Comparison of ENCODE assay signal across 8 mouse cellular contexts in genomic region chrX:38563941-38564541, GRCm38 (mm10). TPM values are rescaled to one million over a fixed set of nuclear protein-coding genes. Genes with fewer than 3 reads are reported as not detected.
DNase-seq lines count a peak whose midpoint lies in the region; ATAC-seq lines count a peak whose summit lies in the region.

No protein-coding gene starts in this region.

- 0 out of 2 replicates have a peak, but pooled peaks cover 4% of the 10 kb centered on the region for H3K36me3 ChIP-seq in embryonic facial prominence, embryonic 15.5 days
- H3K36me3 ChIP-seq in heart, embryonic 16.5 days (ENCODE audit: control insufficient read depth, insufficient read depth), result peaks cover 4% of the 10 kb centered on the region; the same call in 1 of the 2 replicates
- H3K36me3 ChIP-seq in liver, embryonic 16.5 days (ENCODE audit: control insufficient read depth, insufficient read depth), result no peaks in the 10 kb centered on the region
- H3K36me3 ChIP-seq in neural tube, embryonic 12.5 days, result no peaks in the 10 kb centered on the region

- H3K4me2 ChIP-seq in embryonic facial prominence, embryonic 15.5 days (replicated peaks), result peak overlapping the region; percentile 55
- H3K4me2 ChIP-seq in heart, embryonic 16.5 days (ENCODE audit: low read depth, low read length), result peak overlapping the region; percentile 67
- peak overlapping the region; percentile 70 for H3K4me2 ChIP-seq in liver, embryonic 16.5 days (ENCODE audit: low read depth, low read length)
- H3K4me2 ChIP-seq in neural tube, embryonic 12.5 days (replicated peaks), result peak overlapping the region; percentile 66

- peak overlapping the region; percentile 15; the same call in 1 of the 2 replicates for H3K9ac ChIP-seq in embryonic facial prominence, embryonic 15.5 days
- H3K9ac ChIP-seq in heart, embryonic 16.5 days (ENCODE audit: low read length), result peak overlapping the region; percentile 86
- H3K9ac ChIP-seq in liver, embryonic 16.5 days (ENCODE audit: low read depth, low read length), result peak overlapping the region; percentile 76
- H3K9ac ChIP-seq in neural tube, embryonic 12.5 days, result peak overlapping the region; percentile 44

- peak; percentile 24 for DNase-seq in urinary bladder, adult 2 months (ENCODE audit: low spot score)
- no peak for DNase-seq in urinary bladder, postnatal 10 days (ENCODE audit: low spot score)
- DNase-seq in kidney, postnatal 25 days, result peak; percentile 15 to 37
- peak; percentile 5 for DNase-seq in urinary bladder, postnatal 25 days (ENCODE audit: low spot score)

- no peaks in the 10 kb centered on the region for H3K9me3 ChIP-seq in embryonic facial prominence, embryonic 15.5 days (replicated peaks)
- no peaks in the 10 kb centered on the region for H3K9me3 ChIP-seq in heart, embryonic 16.5 days (replicated peaks; ENCODE audit: control insufficient read depth, low read length)
- H3K9me3 ChIP-seq in liver, embryonic 16.5 days (replicated peaks; ENCODE audit: control insufficient read depth, low read length), result no peaks in the 10 kb centered on the region
- no peaks in the 10 kb centered on the region for H3K9me3 ChIP-seq in neural tube, embryonic 12.5 days

- peak overlapping the region; percentile 97 for H3K27ac ChIP-seq in embryonic facial prominence, embryonic 15.5 days (replicated peaks)
- H3K27ac ChIP-seq in heart, embryonic 16.5 days (ENCODE audit: low read length), result peak overlapping the region; percentile 97
- H3K27ac ChIP-seq in liver, embryonic 16.5 days (ENCODE audit: low read length), result peak overlapping the region; percentile 89
- H3K27ac ChIP-seq in neural tube, embryonic 12.5 days, result 0 out of 2 replicates have a peak overlapping the region, but pooled peaks have one; percentile 57

- peak overlapping the region; percentile 56 for H3K4me3 ChIP-seq in embryonic facial prominence, embryonic 15.5 days (replicated peaks)
- peak overlapping the region; percentile 65 for H3K4me3 ChIP-seq in heart, embryonic 16.5 days (ENCODE audit: low read length)
- H3K4me3 ChIP-seq in liver, embryonic 16.5 days (ENCODE audit: low read depth, low read length), result peak overlapping the region; percentile 78
- H3K4me3 ChIP-seq in neural tube, embryonic 12.5 days, result peak overlapping the region; percentile 46

- H3K4me1 ChIP-seq in embryonic facial prominence, embryonic 15.5 days, result no peaks in the 10 kb centered on the region
- no peaks in the 10 kb centered on the region for H3K4me1 ChIP-seq in heart, embryonic 16.5 days (ENCODE audit: control insufficient read depth, insufficient read depth, low read length)
- H3K4me1 ChIP-seq in liver, embryonic 16.5 days (ENCODE audit: control insufficient read depth, low read depth, low read length), result peaks cover 2% of the 10 kb centered on the region; the same call in 1 of the 2 replicates
- no peaks in the 10 kb centered on the region for H3K4me1 ChIP-seq in neural tube, embryonic 12.5 days

- WGBS in embryonic facial prominence, embryonic 15.5 days, result 20% methylated on average over 11 of the region's 19 CpGs
- 8% methylated on average over 14 of the region's 19 CpGs for WGBS in heart, embryonic 16.5 days
- WGBS in liver, embryonic 16.5 days (ENCODE audit: insufficient replicate concordance), result 19% methylated on average over 19 of the region's 19 CpGs
- 15% methylated on average over 13 of the region's 19 CpGs for WGBS in neural tube, embryonic 12.5 days

- no peak for ATAC-seq in embryonic facial prominence, embryonic 15.5 days (ENCODE audit: insufficient number of reproducible peaks, low FRiP score, low TSS enrichment, low read depth)
- ATAC-seq in heart, embryonic 16.5 days (replicated peaks; ENCODE audit: extremely low read depth, insufficient read depth, low FRiP score), result no peak; the same call in 1 of the 2 replicates
- no peak for ATAC-seq in liver, embryonic 16.5 days (ENCODE audit: low read depth)
- peak; percentile 1; the same call in 1 of the 2 replicates for ATAC-seq in neural tube, embryonic 12.5 days (ENCODE audit: low FRiP score, low read depth)

- no peaks in the 10 kb centered on the region for H3K27me3 ChIP-seq in embryonic facial prominence, embryonic 15.5 days
- H3K27me3 ChIP-seq in heart, embryonic 16.5 days (ENCODE audit: control insufficient read depth, insufficient read depth, low read length), result no peaks in the 10 kb centered on the region
- no peaks in the 10 kb centered on the region for H3K27me3 ChIP-seq in liver, embryonic 16.5 days (ENCODE audit: control insufficient read depth, insufficient read depth, low read depth, low read length)
- H3K27me3 ChIP-seq in neural tube, embryonic 12.5 days (replicated peaks), result no peaks in the 10 kb centered on the region

RNA-seq across cellular contexts. Expression of gene Cul4b, which starts 12.0 kb away (rescaled TPM):
- 12.4 and 14.6 TPM in 2 replicates for polyA plus RNA-seq in urinary bladder, adult 2 months (2012; rRNA removed)
- polyA plus RNA-seq in embryonic facial prominence, embryonic 15.5 days (2015; fragmentation: Nextera tagmentation; extraction: Ambion mirVana), result 22.5 and 23.7 TPM in 2 replicates
- 12.2 and 14.0 TPM in 2 replicates for polyA plus RNA-seq in heart, embryonic 16.5 days (2015; fragmentation: Nextera tagmentation; extraction: Ambion mirVana)
- polyA plus RNA-seq in liver, embryonic 16.5 days (2015; fragmentation: Nextera tagmentation; extraction: Ambion mirVana), result 8.2 and 8.6 TPM in 2 replicates
- 25.9 and 29.8 TPM in 2 replicates for polyA plus RNA-seq in neural tube, embryonic 12.5 days (2016; fragmentation: Nextera tagmentation; extraction: Ambion mirVana)

RNA-seq across cellular contexts. Expression of gene Mcts1, which starts 36.3 kb away (rescaled TPM):
- 73.7 and 89.4 TPM in 2 replicates for polyA plus RNA-seq in urinary bladder, adult 2 months (2012; rRNA removed)
- 93.7 and 93.9 TPM in 2 replicates for polyA plus RNA-seq in embryonic facial prominence, embryonic 15.5 days (2015; fragmentation: Nextera tagmentation; extraction: Ambion mirVana)
- 54.3 and 65.6 TPM in 2 replicates for polyA plus RNA-seq in heart, embryonic 16.5 days (2015; fragmentation: Nextera tagmentation; extraction: Ambion mirVana)
- polyA plus RNA-seq in liver, embryonic 16.5 days (2015; fragmentation: Nextera tagmentation; extraction: Ambion mirVana), result 31.5 and 39.6 TPM in 2 replicates
- polyA plus RNA-seq in neural tube, embryonic 12.5 days (2016; fragmentation: Nextera tagmentation; extraction: Ambion mirVana), result 138 and 143 TPM in 2 replicates

Comparison
In these comparisons a context has a peak if more than half of its experiments do, and no peak if none do; other contexts are left out.
1. H3K9ac ChIP-seq: peak in every context shown above with its lines; median percentile 86 in heart, embryonic 16.5 days; 76 in liver, embryonic 16.5 days; 44 in neural tube, embryonic 12.5 days; 15 in embryonic facial prominence, embryonic 15.5 days.